Mouse (Mus musculus): Measurements from ENCODE around the gene Aqp11. TPM values are rescaled to one million over a fixed set of nuclear protein-coding genes. Genes with fewer than 3 reads are reported as not detected.
A peak's percentile ranks its signal among the peaks of the same experiment; 100 is the strongest.

The Aqp11 gene
- polyA plus RNA-seq, 1 experiment from 2014 or later = 15.9 TPM

DNA sequence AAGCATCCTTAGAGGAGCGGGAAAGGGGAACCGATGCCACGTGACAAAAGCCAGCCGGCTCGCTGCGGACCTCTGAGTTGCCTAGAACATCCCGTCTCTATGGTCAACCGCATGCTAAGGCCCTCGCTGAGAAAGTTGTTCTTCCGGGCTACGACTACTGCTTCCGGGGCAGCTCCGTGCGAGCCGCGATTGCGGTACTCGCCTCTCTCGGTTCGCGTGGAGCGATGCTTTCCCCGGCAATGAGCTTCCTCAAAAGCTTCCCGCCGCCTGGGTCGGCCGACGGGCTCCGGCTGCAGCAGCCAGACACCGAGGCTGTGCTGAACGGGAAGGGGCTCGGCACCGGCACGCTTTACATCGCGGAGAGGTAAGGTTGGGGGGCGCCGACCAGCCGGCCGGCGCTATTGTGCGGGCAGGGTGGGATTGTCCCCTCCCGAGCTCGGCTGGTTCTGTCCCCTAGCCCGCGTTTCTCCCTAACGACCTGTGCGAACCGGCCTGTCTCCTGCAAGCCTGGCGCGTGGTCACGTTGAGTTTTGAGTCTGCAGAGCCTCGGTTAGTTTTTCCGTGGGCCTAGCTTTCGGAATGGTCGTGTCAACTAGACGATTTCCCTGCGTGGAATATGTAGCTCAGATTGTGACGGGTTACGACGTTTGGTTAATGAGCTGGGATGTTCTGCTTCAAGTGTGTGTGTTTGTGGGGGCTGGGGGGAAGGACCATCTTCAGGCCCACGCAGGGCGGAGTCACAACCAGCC, 41.4 kb downstream of the Aqp11 start, which contains the start of gene Clns1a:
Gene Clns1a, plus strand, starts transcription at position 129 of the 749 bp plus-strand sequence.
- Histone ChIP-seq H3K4me2 (peak within 1 kb of the TSS; percentile 87), H3K4me3 (replicated peaks) (peak within 1 kb of the TSS; percentile 99), H3K36me3 (peaks cover 8% of the 10 kb centered on the region), H3K9ac (peak within 1 kb of the TSS; percentile 91), H3K9me3 (replicated peaks) (no peaks in the 10 kb centered on the region), H3K4me1 (replicated peaks) (peaks cover 41% of the 10 kb centered on the region), H3K27me3 (no peaks in the 10 kb centered on the region), H3K27ac (peak within 1 kb of the TSS; percentile 71)
- DNase-seq (peak; percentile 84), ATAC-seq (ENCODE audit: low read depth) (peak; percentile 95)
- under 1% methylated on average over 63 of the region's 63 CpGs for WGBS (ENCODE audit: insufficient replicate concordance)

DNA sequence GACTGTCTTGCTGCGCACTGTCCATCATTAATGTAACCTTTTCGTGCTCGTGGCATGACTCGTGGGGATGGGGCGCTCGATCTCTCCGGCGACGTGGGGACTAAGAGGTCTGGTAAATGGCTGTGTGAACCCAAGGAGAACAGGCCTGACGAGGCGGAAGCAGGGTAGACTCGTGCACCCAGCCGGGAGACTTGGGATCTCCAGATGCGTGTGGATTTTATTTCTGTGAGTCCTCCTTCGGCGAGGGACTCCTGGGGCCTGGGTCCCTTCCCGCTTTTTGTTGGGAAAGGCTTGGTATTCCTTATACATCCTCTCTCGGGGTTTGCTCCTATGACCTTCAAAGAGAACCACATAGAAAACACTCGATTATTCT, 42.0 kb downstream of the Aqp11 start:
- DNase-seq (no peak), ATAC-seq (ENCODE audit: low read depth) (peak; percentile 63)
- 36% methylated on average over 19 of the region's 19 CpGs for WGBS (ENCODE audit: insufficient replicate concordance)
- Histone ChIP-seq H3K9ac (peak overlapping the region; percentile 91), H3K9me3 (replicated peaks) (no peaks in the 10 kb centered on the region), H3K4me3 (replicated peaks) (peak overlapping the region; percentile 99), H3K4me1 (replicated peaks) (peaks cover 41% of the 10 kb centered on the region), H3K4me2 (peak overlapping the region; percentile 87), H3K36me3 (peaks cover 8% of the 10 kb centered on the region), H3K27me3 (no peaks in the 10 kb centered on the region), H3K27ac (peak overlapping the region; percentile 64)

DNA sequence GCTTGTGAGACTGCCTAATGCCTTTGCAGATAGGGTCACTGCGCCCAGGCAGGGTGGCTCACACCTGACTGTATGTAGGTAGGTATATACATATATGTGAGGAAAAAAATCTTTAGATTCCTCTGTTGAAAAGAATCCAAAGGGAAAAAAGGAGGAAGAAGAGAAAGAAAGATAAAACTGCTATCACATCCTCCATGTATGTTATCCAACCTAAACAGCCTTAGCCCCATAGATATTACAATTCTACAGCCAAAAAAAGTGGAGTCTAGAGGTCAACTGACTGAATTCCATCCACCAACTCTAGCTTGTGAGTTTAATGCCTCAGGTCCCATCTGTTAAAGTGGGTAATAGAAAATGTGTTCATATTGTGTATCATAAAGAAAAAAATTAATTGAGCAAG, 42.6 kb downstream of the Aqp11 start:
- H3K9ac ChIP-seq = no peak overlapping the region
- no peak overlapping the region for H3K27ac ChIP-seq
- H3K4me2 ChIP-seq = peak overlapping the region; percentile 87
- ATAC-seq (ENCODE audit: low read depth) = no peak
- WGBS (ENCODE audit: insufficient replicate concordance) = 86% methylated on average over 1 of the region's 1 CpGs
- peaks cover 8% of the 10 kb centered on the region for H3K36me3 ChIP-seq
- no peaks in the 10 kb centered on the region for H3K9me3 ChIP-seq (replicated peaks)
- H3K4me3 ChIP-seq (replicated peaks) = no peak overlapping the region
- H3K4me1 ChIP-seq (replicated peaks) = peaks cover 41% of the 10 kb centered on the region
- no peaks in the 10 kb centered on the region for H3K27me3 ChIP-seq
- no peak for DNase-seq

DNA sequence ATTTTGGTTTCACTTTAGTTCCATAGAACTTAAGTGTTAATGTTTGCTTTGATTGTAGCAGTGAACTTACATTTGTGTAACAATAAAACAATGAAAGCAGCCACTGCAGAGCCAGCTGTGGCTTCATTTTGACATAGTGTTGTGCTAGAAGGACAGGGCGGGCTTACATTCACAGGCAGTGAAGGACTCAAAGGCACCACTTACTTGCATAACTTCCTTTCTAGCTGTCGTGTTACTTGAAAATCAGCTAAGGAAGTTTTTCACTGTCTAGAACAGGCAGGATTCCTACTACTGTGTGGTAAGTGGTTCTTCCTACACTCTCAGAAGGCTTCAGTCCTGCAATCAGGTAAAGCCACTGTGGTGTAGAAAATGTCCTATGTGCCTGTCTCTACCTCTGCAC, 50.3 kb downstream of the Aqp11 start:
- Histone ChIP-seq H3K4me3 (replicated peaks) (no peak overlapping the region), H3K36me3 (peaks cover 28% of the 10 kb centered on the region)
- WGBS (ENCODE audit: insufficient replicate concordance) = 63% methylated on average over 2 of the region's 2 CpGs

DNA sequence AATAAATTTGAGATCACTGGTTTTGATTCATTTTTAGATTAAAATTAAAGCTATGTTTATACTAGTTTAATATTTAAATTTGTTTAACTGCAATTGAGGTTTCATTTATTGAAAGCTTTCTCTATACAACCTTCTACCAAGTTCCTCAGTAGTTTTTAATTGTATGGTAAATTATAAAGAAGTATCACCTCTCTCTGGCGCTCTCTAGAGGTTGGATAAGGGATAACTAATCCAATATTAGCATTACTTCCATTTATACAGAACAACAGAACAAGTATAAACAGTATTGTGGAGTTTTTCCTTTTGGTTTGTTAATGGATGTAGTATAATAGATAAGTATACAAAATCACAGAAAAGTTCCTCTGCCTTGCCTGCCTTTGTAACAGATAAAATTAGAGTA, 58.9 kb downstream of the Aqp11 start:
- Histone ChIP-seq H3K36me3 (peaks cover 44% of the 10 kb centered on the region), H3K27me3 (no peaks in the 10 kb centered on the region), H3K4me2 (no peak overlapping the region), H3K9me3 (replicated peaks) (no peaks in the 10 kb centered on the region), H3K4me3 (replicated peaks) (no peak overlapping the region), H3K4me1 (replicated peaks) (no peaks in the 10 kb centered on the region), H3K27ac (no peak overlapping the region), H3K9ac (no peak overlapping the region)
- no peak for ATAC-seq (ENCODE audit: low read depth)
- WGBS (ENCODE audit: insufficient replicate concordance) = 16% methylated on average over 1 of the region's 1 CpGs
- no peak for DNase-seq

More for the DNA sequence above, 50.3 kb downstream of the Aqp11 start:
- H3K4me1 ChIP-seq (replicated peaks) = no peaks in the 10 kb centered on the region
- H3K27me3 ChIP-seq = no peaks in the 10 kb centered on the region
- H3K9me3 ChIP-seq (replicated peaks) = no peaks in the 10 kb centered on the region
- no peak overlapping the region for H3K9ac ChIP-seq
- H3K27ac ChIP-seq = no peak overlapping the region
- DNase-seq (no peak), ATAC-seq (ENCODE audit: low read depth) (no peak)
- H3K4me2 ChIP-seq = no peak overlapping the region

Other genes with a start within 250 kb of the Aqp11 start
- 15.9 and 16.0 TPM in 2 replicates for gene Aamdc, start 158.8 kb downstream of the Aqp11 start, polyA plus RNA-seq (2015; fragmentation: Nextera tagmentation; extraction: Ambion mirVana)
- 7.4 and 9.0 TPM in 2 replicates for gene Rsf1, start 158.4 kb downstream of the Aqp11 start, polyA plus RNA-seq (2015; fragmentation: Nextera tagmentation; extraction: Ambion mirVana)
- 104 and 110 TPM in 2 replicates for gene Clns1a, start 41.7 kb downstream of the Aqp11 start, polyA plus RNA-seq (2015; fragmentation: Nextera tagmentation; extraction: Ambion mirVana)
- gene Pak1, start 50.3 kb upstream of the Aqp11 start, polyA plus RNA-seq (2015; fragmentation: Nextera tagmentation; extraction: Ambion mirVana) = 6.7 and 8.8 TPM in 2 replicates
- gene Gdpd4, start 181.7 kb upstream of the Aqp11 start, polyA plus RNA-seq (2015; fragmentation: Nextera tagmentation; extraction: Ambion mirVana) = not detected in 2 replicates

All from liver, embryonic 13.5 days (tissue).